Mouse (Mus musculus): ENCODE results near the gene Tctex1d2.

DNA sequence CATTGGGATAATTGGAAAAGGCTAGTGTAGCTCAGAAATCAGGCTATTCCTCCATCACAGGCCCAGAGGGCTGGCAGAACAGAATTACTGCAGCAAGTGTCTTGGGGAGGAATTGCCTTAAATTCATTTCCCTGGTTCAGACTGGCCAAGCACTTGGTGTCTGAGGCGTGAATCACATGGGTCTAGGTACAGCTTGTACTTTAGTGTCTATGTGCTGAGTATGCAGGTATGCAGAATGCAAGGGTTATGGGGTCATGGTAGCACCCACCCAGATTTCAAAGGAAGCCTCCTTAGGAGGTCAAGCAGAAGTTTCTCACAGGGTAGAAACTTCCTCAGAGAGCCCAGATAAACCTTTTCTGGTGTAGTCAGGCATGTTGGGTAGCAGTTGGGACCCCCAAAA lies 26.1 kb downstream of the Tctex1d2 start:
- no peak for TF ChIP-seq POLR2A (IDR thresholded peaks at IDR 0.05; ENCODE audit: control insufficient read depth in 1 of 2, insufficient read depth in 1 of 2, low read depth in 1 of 2, low read length in 2 of 2, poor library complexity in 1 of 2)
- no peak for TF ChIP-seq MAX (IDR thresholded peaks at IDR 0.05; ENCODE audit: low read length)
- no peak for TF ChIP-seq SIN3A (IDR thresholded peaks at IDR 0.05; ENCODE audit: low read length)
- no peak for TF ChIP-seq USF1 (IDR thresholded peaks at IDR 0.05; ENCODE audit: low read depth, low read length)
- no peak for TF ChIP-seq GATA1 (IDR thresholded peaks at IDR 0.05; ENCODE audit: low read depth, low read length)
- TF ChIP-seq EP300 (IDR thresholded peaks at IDR 0.05; ENCODE audit: low read depth in 1 of 2, low read length in 2 of 2), result no peak
- no peak for TF ChIP-seq MAZ (IDR thresholded peaks at IDR 0.05; ENCODE audit: low read depth, low read length)
- TF ChIP-seq E2F4 (IDR thresholded peaks at IDR 0.05; ENCODE audit: borderline replicate concordance, low read depth, low read length), result no peak
- TF ChIP-seq UBTF (IDR thresholded peaks at IDR 0.05; ENCODE audit: borderline replicate concordance, insufficient read depth, low read depth, low read length), result no peak
- no peak for TF ChIP-seq TAL1 (IDR thresholded peaks at IDR 0.05; ENCODE audit: low read length)
- TF ChIP-seq ETS1 (IDR thresholded peaks at IDR 0.05; ENCODE audit: low read depth, low read length), result no peak
- TF ChIP-seq CTCF (IDR thresholded peaks at IDR 0.05 in 2 of 3, conservative IDR thresholded peaks at IDR 0.05 in 1 of 3; ENCODE audit: control insufficient read depth in 1 of 3, insufficient read depth in 1 of 3, low read depth in 2 of 3, low read length in 3 of 3, poor library complexity in 1 of 3, severe bottlenecking in 1 of 3), result no peak

Data from MEL (cell line).